Mouse (Mus musculus) forebrain, postnatal 0 days (tissue): ENCODE results near the gene Egfl8. TPM values are rescaled to one million over a fixed set of nuclear protein-coding genes. Genes with fewer than 3 reads are reported as not detected.

Experiments used
- ATAC-seq: fragments of 200-750 bp; cut with Nextera tagmentation; 2 replicates; pipeline ENCODE4 v1.8.0; 2017; ENCODE audit warnings: mild to moderate bottlenecking, moderate library complexity
- DNase-seq: peaks from one replicate; pipeline ENCODE4 v3.0.0-alpha.2; 2015
- H3K27ac ChIP-seq: fragments of 300-500 bp; sonication (generic); 2 replicates; pipeline ENCODE4 v1.5.1; 2014; ENCODE audit warnings: low read depth, mild to moderate bottlenecking, antibody characterized with exemption, low read length, moderate library complexity, mixed read lengths
- H3K27me3 ChIP-seq: fragments of 300-500 bp; sonication (generic); 2 replicates; pipeline ENCODE4 v1.6.1; 2014; ENCODE audit warnings: mild to moderate bottlenecking, low read length, mixed read lengths; ENCODE audit not compliant: insufficient read depth
- H3K36me3 ChIP-seq: fragments of 300-500 bp; sonication (generic); 2 replicates; pipeline ENCODE4 v1.6.1; 2014; ENCODE audit warnings: mild to moderate bottlenecking, moderate library complexity; ENCODE audit not compliant: insufficient read depth
- H3K4me1 ChIP-seq: fragments of 300-500 bp; sonication (generic); 2 replicates; pipeline ENCODE4 v1.6.1; 2014; ENCODE audit warnings: antibody characterized with exemption; ENCODE audit not compliant: insufficient read depth
- H3K4me2 ChIP-seq: fragments of 300-500 bp; sonication (generic); 2 replicates; pipeline ENCODE4 v1.6.1; 2014; ENCODE audit warnings: low read depth, mild to moderate bottlenecking, moderate library complexity
- H3K4me3 ChIP-seq: fragments of 300-500 bp; sonication (generic); 2 replicates; pipeline ENCODE4 v1.5.1; 2014; ENCODE audit warnings: low read depth, low read length, mixed read lengths
- H3K9ac ChIP-seq: fragments of 300-500 bp; sonication (generic); 2 replicates; pipeline ENCODE4 v1.6.1; 2014; ENCODE audit warnings: mild to moderate bottlenecking
- H3K9me3 ChIP-seq: fragments of 300-500 bp; sonication (generic); 2 replicates; pipeline ENCODE4 v1.6.1; 2016; ENCODE audit warnings: low read length
- CTCF ChIP-seq: sonication (generic); IDR thresholded peaks from 2 replicates; pipeline ENCODE4 v1.5.1; 2016; ENCODE audit warnings: antibody characterized with exemption, control low read depth, low read depth
- WGBS: fragments of 180-500 bp; shearing (Covaris S2); extraction: QIAGEN DNeasy Blood & Tissue Kit; methylation state at CpG from one replicate; pipeline ENCODE4 v1.1.7; 2014; 5-methylcytosine and 5-hydroxymethylcytosine counted together
- polyA plus RNA-seq: library from polyadenylated mRNA; unstranded; fragments of >200 nt; fragmentation: Nextera tagmentation; extraction: Ambion mirVana; gene quantifications from 2 replicates; pipeline ENCODE4 v1.2.1, GENCODE M21; 2015
- total RNA-seq: library from RNA; depleted of rRNA; stranded (reverse); fragments of >200 nt; gene quantifications from 2 replicates; pipeline ENCODE4 v1.2.3, GENCODE M21; 2014

The Egfl8 gene
- total and polyA plus RNA-seq, 2 experiments from 2014 or later, result 3.2 to 3.8 TPM

- 0 out of 2 replicates have a peak overlapping the region, but pooled peaks have one; percentile 2 for H3K27ac ChIP-seq
- H3K27me3 ChIP-seq, result no peaks in the 10 kb centered on the region
- no peak for TF ChIP-seq CTCF
- no peak overlapping the region for H3K9ac ChIP-seq
- peaks cover 17% of the 10 kb centered on the region for H3K4me1 ChIP-seq
- ATAC-seq (no peak), DNase-seq (no peak)
- no peak overlapping the region for H3K4me2 ChIP-seq
- 86% methylated on average over 10 of the region's 10 CpGs for WGBS
- no peaks in the 10 kb centered on the region for H3K9me3 ChIP-seq
- H3K36me3 ChIP-seq, result 0 out of 2 replicates have a peak, but pooled peaks cover 5% of the 10 kb centered on the region
- H3K4me3 ChIP-seq, result no peak overlapping the region
Observed at GRCm38 (mm10) chr17:34643944-34644343, 28.2 kb upstream of the Egfl8 start.

- Histone ChIP-seq H3K9me3 (no peaks in the 10 kb centered on the region), H3K27me3 (no peaks in the 10 kb centered on the region), H3K9ac (no peak overlapping the region), H3K4me3 (no peak overlapping the region), H3K36me3 (no peaks in the 10 kb centered on the region), H3K27ac (no peak overlapping the region), H3K4me2 (no peak overlapping the region), H3K4me1 (peaks cover 17% of the 10 kb centered on the region)
- ATAC-seq (no peak), DNase-seq (no peak)
- WGBS, result 93% methylated on average over 4 of the region's 4 CpGs
- no peak for TF ChIP-seq CTCF
Observed at GRCm38 (mm10) chr17:34643379-34643778, 27.6 kb upstream of the Egfl8 start.

GRCm38 (mm10) chr17:34641945-34642344, 26.2 kb upstream of the Egfl8 start:
- no peaks in the 10 kb centered on the region for H3K36me3 ChIP-seq
- 81% methylated on average over 3 of the region's 3 CpGs for WGBS
- H3K4me1 ChIP-seq, result peaks cover 12% of the 10 kb centered on the region; the same call in 1 of the 2 replicates
- H3K27me3 ChIP-seq, result no peaks in the 10 kb centered on the region
- H3K9ac ChIP-seq, result no peak overlapping the region
- no peak overlapping the region for H3K4me2 ChIP-seq
- H3K4me3 ChIP-seq, result no peak overlapping the region
- TF ChIP-seq CTCF, result no peak
- no peak overlapping the region for H3K27ac ChIP-seq
- no peak for DNase-seq
- no peaks in the 10 kb centered on the region for H3K9me3 ChIP-seq
- ATAC-seq, result no peak

DNA sequence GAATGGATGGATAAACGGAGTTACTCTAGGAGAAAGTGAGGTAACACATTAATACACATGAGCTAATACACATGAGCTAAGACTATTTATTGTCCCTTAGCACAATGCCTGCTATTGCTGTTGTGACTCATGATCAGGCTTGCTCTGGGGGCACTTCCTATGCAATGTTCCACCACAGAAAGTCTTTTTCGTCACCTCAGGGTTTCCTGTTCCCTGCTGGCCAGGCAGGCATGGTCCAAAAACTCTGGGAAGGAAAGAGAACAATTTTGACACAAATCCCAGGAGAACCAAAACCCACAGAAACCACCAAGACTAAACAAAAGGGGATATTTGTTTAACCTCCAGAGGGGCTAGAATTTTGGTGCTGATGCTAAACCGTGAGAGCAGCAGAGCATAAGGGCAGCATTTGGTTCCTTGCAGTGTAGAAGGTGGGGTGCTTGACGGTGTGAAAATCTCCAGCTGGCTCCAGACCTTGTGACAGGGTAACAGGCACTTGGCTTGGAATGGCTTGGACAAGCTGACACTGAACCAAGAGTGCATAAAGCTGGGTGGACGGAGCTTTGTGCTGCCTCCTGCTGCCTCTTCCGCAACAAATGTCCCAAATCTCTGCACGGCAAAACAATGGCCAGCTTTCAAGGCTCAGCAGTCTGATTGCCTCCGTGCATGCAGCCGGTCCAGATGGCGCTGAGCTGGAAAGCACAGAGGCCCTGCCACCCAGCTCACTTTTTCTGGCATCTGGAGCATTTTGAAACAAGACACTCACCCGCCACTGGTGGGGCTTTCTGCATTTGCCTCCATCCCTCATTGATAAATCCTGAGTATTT, 25.2 kb upstream of the Egfl8 start:
- 7% methylated on average over 11 of the region's 11 CpGs for WGBS
- no peak overlapping the region for H3K4me3 ChIP-seq
- no peaks in the 10 kb centered on the region for H3K36me3 ChIP-seq
- no peaks in the 10 kb centered on the region for H3K27me3 ChIP-seq
- 0 out of 2 replicates have a peak, but pooled peaks cover 8% of the 10 kb centered on the region for H3K4me1 ChIP-seq
- peak; percentile 38 for ATAC-seq
- H3K4me2 ChIP-seq, result no peak overlapping the region
- TF ChIP-seq CTCF, result no peak
- peak; percentile 56 for DNase-seq
- no peaks in the 10 kb centered on the region for H3K9me3 ChIP-seq
- H3K27ac ChIP-seq, result peak overlapping the region; percentile 58
- no peak overlapping the region for H3K9ac ChIP-seq

DNA sequence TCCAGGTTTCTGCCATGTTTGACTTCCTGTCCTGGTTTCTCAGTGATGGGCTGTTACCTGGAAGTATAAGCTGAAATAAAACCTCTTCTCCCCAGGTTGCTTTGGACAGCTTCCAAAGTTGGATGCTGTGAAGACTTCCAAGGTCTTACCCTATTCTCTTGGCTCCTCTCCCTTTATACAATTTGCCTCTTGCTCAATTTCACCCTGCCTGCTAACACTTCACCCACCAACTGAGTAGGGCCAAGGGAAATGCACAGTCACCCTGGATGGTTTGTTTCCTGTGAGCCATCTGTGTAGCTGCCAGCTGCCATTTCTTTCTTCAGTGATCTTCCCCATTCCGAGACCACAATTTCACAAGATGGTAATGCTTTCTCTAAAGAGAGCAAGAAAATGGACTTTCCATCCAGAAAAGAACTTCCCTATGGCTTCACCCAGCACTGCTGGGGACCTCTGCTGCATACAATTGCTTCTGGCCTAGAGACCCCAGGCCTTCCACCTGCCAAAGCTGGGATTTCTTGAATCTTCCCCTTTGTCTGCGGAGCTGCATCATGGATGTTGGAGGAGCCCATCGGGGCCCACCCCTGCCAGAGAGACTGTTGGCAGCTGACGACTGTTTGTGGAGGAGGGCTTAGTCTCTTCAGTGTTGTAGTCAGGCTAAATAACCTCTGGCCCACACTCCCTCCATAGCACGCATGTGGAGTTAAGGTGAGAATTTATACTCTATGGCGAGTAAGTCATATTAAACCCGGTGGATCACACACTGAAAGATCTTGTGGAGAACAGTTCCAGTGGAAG, 23.9 kb upstream of the Egfl8 start:
- ATAC-seq, result no peak
- DNase-seq, result no peak
- 73% methylated on average over 7 of the region's 7 CpGs for WGBS
- Histone ChIP-seq H3K4me2 (no peak overlapping the region), H3K27ac (no peak overlapping the region; the same call in 1 of the 2 replicates), H3K4me3 (no peak overlapping the region), H3K36me3 (no peaks in the 10 kb centered on the region), H3K27me3 (no peaks in the 10 kb centered on the region), H3K4me1 (no peaks in the 10 kb centered on the region), H3K9ac (no peak overlapping the region), H3K9me3 (no peaks in the 10 kb centered on the region)
- TF ChIP-seq CTCF, result no peak

DNA sequence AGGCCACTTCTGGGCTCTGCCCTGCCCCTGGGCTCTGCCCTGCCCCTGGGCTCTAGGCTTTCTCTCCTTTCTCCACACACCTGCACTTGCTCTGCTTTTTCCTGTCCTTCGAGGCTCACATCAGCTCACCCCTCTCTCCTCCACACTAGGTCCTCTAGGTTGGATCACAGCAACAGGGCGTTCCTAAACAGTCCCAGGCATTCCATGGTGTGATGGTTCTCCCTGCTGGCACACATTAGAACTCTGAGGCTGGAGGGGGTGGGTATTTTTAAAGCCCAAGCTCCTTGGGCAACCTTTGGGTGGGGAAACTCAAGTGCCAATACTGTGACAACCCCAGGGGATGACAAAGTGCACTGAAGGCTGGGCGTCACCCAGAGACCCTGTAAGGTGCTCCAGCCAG, 21.7 kb upstream of the Egfl8 start:
- 53% methylated on average over 3 of the region's 3 CpGs for WGBS
- H3K4me3 ChIP-seq, result no peak overlapping the region
- H3K27me3 ChIP-seq, result no peaks in the 10 kb centered on the region
- ATAC-seq (no peak), DNase-seq (no peak)
- H3K27ac ChIP-seq, result no peak overlapping the region
- no peak overlapping the region for H3K4me2 ChIP-seq
- H3K36me3 ChIP-seq, result no peaks in the 10 kb centered on the region
- H3K4me1 ChIP-seq, result no peaks in the 10 kb centered on the region
- TF ChIP-seq CTCF, result no peak
- no peaks in the 10 kb centered on the region for H3K9me3 ChIP-seq
- H3K9ac ChIP-seq, result no peak overlapping the region

GRCm38 (mm10) chr17:34635671-34636070, 19.9 kb upstream of the Egfl8 start:
- Histone ChIP-seq H3K9me3 (no peaks in the 10 kb centered on the region), H3K4me2 (no peak overlapping the region), H3K27me3 (no peaks in the 10 kb centered on the region), H3K4me3 (no peak overlapping the region), H3K36me3 (no peaks in the 10 kb centered on the region), H3K27ac (no peak overlapping the region), H3K4me1 (peaks cover 7% of the 10 kb centered on the region), H3K9ac (no peak overlapping the region)
- 70% methylated on average over 2 of the region's 2 CpGs for WGBS
- TF ChIP-seq CTCF, result no peak
- DNase-seq, result no peak
- no peak for ATAC-seq
